Mouse (Mus musculus) heart, postnatal 14 days (tissue): ENCODE measurements at regions not wholly inside any gene's neighbourhood (a gene's known extent, or its start where the extent isn't known, plus 50 kb on each side); places are given as distances from the start of the nearest gene placed in this dataset.
A peak's percentile ranks its signal among the peaks of the same experiment; 100 is the strongest.

Source experiments
- DNase-seq, 2 experiments: peaks; one replicate each; pipeline ENCODE4 v3.0.0; 2021 to 2022
- intact Hi-C: fragments of 180-260 bp; cut with DNase I; formaldehyde crosslinking; loops from one replicate; pipeline ENCODE4 v1.15.1; 2025

- peak; percentile 72 to 84 for DNase-seq
- intact Hi-C loops: loop anchor here (5.0 kb wide), 1 partner anchor 630 kb away; no protein-coding TSS in a partner anchor
Observed at GRCm38 (mm10) chr8:89571816-89572215, 527.9 kb upstream of the Sall1 start.

- DNase-seq: no peak
- intact Hi-C loops: loop anchor here (5.0 kb wide), 1 partner anchor 628 kb away; no protein-coding TSS in a partner anchor
Observed at GRCm38 (mm10) chr8:89570639-89571325, 526.8 kb upstream of the Sall1 start.

GRCm38 (mm10) chr8:89569406-89569805 lies 525.4 kb upstream of the Sall1 start:
- DNase-seq: no peak
- intact Hi-C loops: no loop called here

DNA sequence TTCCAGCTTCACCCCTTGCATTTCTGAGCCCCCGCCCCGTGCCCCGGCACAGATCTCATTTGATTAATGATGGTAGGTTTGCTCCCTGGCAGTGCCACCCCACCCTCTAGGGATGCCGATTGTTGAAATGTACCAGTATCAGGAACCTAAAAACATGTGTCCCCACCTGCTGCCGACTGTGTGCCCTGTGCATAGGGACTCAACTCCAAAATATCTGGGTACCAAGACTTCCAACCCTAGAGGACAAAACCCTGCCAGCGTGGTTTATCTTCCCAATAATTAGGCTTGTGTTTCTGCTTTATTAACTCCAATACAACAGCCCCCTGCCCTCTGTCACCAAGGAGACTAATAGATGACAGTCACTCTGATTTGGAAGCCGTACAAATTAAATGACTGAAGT lies 524.7 kb upstream of the Sall1 start:
- no peak for DNase-seq
- intact Hi-C loops: no loop called here

DNA sequence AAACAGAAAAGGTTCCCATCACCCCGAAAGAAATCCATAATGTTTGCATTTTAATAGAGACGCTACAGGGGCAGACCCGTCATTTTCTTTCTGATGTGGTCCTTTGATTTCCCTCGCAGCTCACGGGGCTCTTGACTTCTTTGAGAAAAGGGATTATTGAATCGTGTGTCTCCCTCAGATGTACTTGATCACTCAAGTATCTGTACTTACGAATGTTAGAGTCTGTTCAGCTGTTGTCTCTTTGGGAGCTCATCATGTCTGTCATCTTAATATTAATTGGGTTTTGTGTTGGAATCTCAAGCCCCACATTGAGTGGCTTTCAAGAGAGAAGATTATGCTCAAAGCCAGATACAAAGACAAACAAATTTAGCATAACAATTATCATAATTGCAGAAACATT lies 523.0 kb upstream of the Sall1 start:
- DNase-seq: no peak
- intact Hi-C loops: no loop called here

DNA sequence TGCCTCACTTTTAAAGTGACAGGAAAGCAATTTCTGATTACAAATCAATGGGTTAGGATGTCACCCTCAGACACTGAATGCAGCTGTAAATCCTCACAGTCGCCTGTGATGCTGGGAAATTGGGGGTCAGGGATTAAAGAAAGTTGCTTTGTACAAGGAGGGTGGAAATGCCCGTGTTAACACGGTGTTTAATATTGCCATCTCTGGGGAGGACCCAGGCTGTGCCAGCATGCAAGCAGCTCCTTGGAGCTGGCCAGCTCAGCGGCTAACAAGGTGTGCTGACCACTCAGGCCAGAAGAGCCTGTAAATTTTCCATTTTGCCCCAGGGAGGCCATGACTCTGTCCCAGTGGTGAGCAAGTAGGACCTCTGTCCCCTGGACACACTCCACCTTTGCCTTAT lies 522.5 kb upstream of the Sall1 start:
- intact Hi-C loops: no loop called here

GRCm38 (mm10) chr8:89565147-89565826 lies 521.3 kb upstream of the Sall1 start:
- DNase-seq: no peak
- intact Hi-C loops: no loop called here

More for the DNA sequence above, 522.5 kb upstream of the Sall1 start:
- DNase-seq: no peak

DNA sequence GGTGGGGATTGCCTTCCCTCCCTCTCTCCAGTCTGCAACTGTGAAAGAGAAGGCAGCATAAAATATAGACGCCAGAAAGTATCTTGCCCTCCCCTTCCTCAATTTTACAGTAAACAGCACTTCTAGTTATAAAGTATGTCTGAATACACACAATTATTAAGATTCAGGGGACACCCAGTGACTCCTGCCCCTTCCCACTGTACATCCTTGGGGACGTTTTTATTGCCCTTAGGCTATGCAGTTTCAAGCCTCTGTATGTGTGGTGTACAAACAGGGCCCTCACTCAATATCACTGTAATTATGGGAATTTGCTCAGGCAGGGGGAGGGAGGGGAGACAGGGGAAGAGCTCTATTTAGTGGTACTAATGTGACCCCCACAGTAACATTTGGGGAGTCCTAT lies 519.6 kb upstream of the Sall1 start:
- no peak for DNase-seq
- intact Hi-C loops: no loop called here

DNA sequence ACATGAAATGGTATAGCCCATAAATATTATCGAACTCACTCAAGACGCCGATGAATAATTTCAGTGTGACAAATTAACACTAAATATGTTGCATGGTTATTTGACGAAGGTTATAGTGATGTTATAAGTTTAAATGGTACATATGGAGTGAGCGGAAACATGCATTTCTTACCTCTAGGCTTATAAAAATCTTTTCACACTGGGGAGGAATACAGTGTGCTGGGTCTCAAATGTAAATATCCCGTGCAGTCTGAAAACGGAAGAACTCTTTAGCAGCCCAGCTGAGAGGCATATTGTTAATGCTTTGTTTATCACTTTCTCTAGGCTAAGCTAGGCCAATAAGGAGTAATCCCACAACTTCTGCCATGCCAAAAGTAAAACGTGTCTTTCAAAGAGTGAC lies 518.6 kb upstream of the Sall1 start:
- intact Hi-C loops: no loop called here
- no peak for DNase-seq

DNA sequence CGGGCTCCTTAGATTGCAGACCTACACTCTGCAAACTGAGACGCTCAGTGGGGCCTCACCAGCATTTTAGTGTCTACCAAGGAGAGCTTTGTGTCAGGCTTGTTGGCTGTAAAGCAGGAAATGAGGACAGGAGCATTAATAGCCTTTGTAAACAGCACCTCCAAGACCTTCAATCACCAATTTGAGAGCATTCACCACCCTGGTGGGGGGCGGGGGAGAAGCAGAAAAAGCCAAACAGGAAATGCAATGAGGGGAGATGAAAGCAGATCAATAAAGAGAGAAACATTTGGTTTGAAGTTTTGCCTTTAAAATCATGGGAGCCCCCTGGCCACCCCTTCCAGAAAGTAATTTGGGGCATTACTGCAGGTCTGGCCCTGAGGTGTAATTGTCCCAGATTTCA lies 497.3 kb upstream of the Sall1 start:
- intact Hi-C loops: no loop called here
- DNase-seq: no peak

DNA sequence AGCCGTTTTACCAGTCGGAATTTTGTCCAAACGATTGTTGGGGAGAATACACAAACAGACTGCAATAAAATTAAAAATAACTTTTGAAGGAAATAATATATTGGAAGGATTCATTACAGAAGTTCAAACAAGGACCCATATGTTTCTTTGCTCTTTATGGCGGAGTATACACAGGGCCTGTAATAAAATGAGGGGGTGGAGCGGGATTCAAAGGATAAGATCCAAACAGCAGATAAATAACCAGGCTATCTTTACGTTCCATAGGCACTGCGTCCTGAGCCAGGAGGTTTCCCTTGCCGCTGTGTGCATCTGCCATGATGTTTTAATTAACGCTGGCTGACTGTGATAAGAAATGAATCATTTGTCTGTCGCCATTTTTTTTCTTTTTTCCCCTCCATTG lies 490.6 kb upstream of the Sall1 start:
- intact Hi-C loops: no loop called here
- no peak for DNase-seq

- intact Hi-C loops: no loop called here
- no peak for DNase-seq
Observed at GRCm38 (mm10) chr8:89525041-89525440, 481.1 kb upstream of the Sall1 start.

DNA sequence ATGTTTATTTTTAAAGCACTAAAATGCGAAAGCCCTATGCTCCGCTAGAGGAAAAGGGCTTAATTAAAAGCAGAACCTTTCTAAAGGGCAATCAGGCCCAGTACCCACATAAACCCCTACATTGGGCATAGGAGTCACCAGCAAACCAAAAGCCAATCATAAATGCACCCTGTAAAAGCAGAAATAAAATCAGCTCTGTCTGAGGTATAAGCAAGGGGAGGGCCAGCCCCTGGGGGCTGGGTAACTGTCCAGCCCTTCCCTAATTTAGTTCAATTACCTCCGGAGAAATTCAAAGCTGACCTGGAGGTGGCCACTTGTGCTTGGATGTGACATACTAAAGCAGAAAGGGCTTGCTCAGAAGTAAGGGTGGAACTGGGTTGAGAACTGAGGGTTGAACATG lies 479.4 kb upstream of the Sall1 start:
- intact Hi-C loops: no loop called here

GRCm38 (mm10) chr8:89516602-89517001 lies 472.6 kb upstream of the Sall1 start:
- DNase-seq: no peak
- intact Hi-C loops: no loop called here

More for the DNA sequence above, 479.4 kb upstream of the Sall1 start:
- DNase-seq: no peak

- intact Hi-C loops: no loop called here
- no peak for DNase-seq
Observed at GRCm38 (mm10) chr8:89514270-89514669, 470.3 kb upstream of the Sall1 start.

DNA sequence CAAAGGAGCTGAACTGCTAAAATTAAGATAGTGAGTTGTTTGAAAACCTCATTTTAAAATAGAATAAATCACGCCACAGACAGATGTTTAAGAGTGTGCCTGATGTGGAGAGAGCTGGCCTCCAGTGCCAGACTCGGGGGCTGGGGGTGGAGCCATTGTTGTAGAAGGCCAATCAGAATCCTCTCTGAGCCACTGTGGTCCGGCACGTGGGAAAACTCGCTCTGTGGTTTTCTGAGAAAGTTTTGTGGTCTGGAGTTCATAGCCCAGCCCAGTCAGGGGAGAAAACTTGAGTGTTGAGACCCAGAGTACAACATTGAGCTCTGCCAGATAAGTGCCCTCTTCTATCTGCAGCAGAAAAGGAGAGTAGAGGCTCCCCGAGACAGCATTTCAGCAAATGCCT lies 463.7 kb upstream of the Sall1 start:
- intact Hi-C loops: no loop called here
- no peak for DNase-seq

DNA sequence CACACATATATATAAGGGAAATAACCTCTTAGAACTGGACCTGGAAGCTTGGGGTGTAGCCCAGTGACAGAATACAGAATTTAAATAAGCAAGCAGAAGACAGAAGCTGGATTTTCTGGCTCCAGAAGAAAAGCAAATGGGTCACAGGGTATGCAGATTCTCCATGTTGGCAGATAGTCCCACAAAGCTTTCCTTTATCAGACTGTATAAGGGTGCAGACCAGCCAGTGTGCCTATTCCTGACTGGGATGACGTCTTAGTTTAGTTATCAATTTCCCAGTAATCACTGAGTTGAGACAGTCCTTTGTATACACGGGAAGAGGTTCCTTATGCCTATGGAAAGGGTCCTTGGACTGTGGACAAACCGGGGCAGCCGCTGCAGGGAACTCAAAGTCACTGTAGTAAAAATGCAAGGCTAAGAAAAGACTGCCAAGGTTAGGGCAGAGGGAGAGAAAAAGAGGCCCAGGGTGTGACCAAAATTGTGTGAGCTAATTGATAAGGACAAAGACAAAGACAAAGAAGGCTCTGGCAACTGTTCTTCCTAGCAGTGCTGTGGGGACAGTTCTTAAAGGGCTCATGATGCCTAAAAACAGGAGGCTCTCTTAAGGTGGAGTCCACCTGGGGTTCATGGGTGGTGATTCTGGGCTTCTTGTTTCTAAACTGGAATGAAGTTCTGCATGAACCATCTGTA lies 459.7 kb upstream of the Sall1 start:
- no peak for DNase-seq
- intact Hi-C loops: no loop called here

DNA sequence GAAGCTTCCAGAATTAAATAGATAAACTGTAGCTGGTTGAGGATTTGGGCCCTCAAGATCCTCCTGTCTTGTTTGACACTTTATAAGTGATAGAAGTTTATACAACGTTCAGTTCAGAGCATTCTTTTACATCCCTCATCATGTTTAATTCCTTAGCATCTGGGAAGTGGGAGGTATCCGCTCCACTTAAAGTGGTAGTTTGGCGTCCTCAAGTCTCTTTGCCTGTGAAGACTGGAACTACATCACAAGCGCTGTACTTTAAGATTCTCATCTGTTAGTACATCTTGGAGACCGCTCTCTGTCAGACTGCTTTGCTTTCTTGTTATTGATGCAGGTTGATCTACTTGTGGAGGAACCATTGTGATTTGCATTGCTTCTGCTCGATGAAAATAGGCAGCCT lies 459.1 kb upstream of the Sall1 start:
- intact Hi-C loops: no loop called here
- no peak for DNase-seq

DNA sequence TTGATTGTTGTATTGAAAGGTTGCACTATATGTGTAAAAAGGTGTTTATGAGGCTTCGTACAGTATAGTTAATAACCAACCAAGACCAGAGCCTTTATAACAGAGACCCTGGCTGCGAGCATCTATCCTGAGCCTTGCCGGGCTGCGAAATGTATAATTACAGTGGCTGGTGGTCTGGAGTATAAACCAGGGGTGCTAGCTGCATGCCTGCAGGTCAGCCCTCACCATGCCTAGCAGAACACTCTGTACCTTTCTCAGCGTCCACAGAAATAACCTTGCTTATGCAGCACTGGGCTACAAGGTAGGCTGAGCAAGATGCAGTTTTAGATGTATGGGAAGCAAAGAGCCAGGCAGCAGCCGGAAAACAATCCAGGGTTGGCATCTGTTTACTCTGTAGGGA lies 457.8 kb upstream of the Sall1 start:
- no peak for DNase-seq
- intact Hi-C loops: no loop called here

GRCm38 (mm10) chr8:89499831-89500230 lies 455.9 kb upstream of the Sall1 start:
- peak in 1 of 2 experiments; percentile 0 for DNase-seq
- intact Hi-C loops: no loop called here

GRCm38 (mm10) chr8:89498088-89498695 lies 454.2 kb upstream of the Sall1 start:
- intact Hi-C loops: no loop called here
- no peak for DNase-seq
